Mouse (Mus musculus): ENCODE results near the gene Ubap2. TPM values are rescaled to one million over a fixed set of nuclear protein-coding genes. Genes with fewer than 3 reads are reported as not detected.

Ubap2 gene
- 100 to 1,000 TPM; 127 to 136 TPM for total RNA-seq (2021)
- long read RNA-seq, experiment 1, full-length matches to known transcripts, result 73 of 170 reads
- long read RNA-seq, experiment 1, partial matches to known transcripts, result 38 of 170 reads
- long read RNA-seq, experiment 1, other reads (novel, unspliced or antisense), result 59 of 170 reads
- long read RNA-seq, experiment 2, full-length matches to known transcripts, result 99 of 219 reads
- long read RNA-seq, experiment 2, partial matches to known transcripts, result 43 of 219 reads
- long read RNA-seq, experiment 2, other reads (novel, unspliced or antisense), result 77 of 219 reads

- DNase-seq (ENCODE audit: low spot score in 2 of 2), result peak; percentile 88 to 95
Measured at GRCm38 (mm10) chr4:41274980-41275850, at the start of gene Ubap2. Gene Ubap2, minus strand, starts transcription at chr4:41275144.

DNA sequence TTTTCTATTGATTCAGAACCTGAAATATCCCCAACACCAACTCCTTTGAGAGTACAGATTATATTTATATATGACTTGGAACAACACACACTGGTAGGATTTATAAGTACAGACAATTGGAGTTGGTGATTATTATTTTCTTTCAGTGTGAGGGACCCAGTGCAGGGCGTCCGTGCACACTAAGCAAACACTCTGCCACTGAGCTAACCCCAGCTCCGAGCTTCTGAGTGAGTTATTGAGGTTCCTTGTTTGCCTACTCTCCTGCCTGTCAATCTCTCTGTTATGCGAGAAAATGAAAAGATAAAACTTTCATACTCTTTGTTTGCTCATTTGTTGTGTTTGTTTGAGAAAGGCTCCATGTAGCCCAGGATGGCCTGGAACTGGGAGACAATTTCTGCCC lies 46.0 kb upstream of the Ubap2 start:
- DNase-seq (ENCODE audit: low spot score in 2 of 2), result no peak

DNA sequence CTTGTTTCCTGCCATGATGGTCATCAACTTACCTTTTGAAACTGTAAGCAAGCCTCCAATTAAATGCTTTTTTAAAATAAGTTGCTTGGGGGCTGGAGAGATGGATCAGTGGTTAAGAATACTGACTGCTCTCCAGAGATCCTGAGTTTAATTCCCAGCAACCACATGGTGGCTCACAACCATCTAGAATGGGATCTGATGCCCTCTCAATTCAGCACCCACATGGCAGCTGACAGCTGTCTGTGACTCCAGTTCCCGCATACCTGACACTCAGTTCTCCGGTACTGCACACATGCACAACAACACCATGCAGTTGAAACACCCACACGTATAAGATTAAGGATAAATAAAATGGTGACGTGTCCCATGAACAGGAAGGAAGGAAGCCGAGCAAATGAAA lies 43.3 kb upstream of the Ubap2 start:
- no peak for DNase-seq (ENCODE audit: low spot score in 2 of 2)

- no peak for DNase-seq (ENCODE audit: low spot score in 2 of 2)
Measured at GRCm38 (mm10) chr4:41315173-41315572, 40.2 kb upstream of the Ubap2 start.

DNA sequence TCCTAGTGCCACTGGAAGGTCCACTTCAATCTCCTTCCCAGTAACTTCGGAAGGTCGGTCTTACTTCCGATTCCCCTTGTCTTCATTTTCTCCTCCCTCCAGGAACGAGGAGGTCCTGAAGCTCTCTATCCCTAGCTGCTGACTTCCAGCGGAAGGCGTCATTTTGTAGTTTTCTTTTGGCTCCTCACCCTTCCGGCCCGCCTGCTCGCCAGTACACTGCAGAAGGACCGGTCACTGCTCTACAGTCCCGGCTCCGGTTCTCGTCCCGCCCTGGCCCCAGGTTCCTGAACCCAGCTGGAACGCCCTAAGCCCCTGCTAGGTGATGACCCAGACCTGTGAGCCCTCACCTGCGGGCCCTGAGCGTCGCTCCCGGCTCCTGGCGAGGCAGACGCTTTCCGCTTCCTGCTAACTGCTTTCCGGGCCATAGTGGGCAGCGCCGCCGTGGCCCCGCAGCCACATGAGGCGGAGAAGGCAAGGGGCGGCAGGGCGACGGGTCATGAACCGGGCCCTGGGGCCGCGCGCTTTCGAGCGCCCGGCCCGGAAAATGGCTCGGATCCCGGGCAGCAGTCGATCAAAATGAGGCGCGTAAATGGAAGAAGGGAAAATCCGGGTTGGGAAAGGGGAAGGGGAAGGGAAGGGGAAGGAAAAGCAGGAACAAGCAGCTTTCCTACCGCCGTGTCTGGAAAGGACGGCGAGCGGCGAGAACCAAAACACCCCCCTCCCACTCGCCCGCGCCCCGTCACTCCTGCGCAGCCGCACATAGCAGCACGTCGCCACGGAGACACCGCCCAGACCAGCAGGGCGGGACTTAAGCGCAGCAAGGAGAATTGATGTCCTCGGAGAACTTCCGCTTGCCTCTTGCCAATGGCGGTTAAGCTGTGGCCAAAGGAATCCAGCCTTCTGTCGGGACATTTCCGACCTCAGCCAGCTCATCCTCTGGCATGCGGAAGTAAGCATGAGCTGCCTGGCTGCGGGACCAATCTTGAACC lies 39.5 kb upstream of the Ubap2 start, which contains the start of gene Dcaf12:
TSS of gene Dcaf12 (minus strand) at position 749 of the 989 bp plus-strand sequence.
- peak; percentile 89 to 95 for DNase-seq (ENCODE audit: low spot score in 2 of 2)

GRCm38 (mm10) chr4:41313722-41314121 lies 38.8 kb upstream of the Ubap2 start:
- no peak for DNase-seq (ENCODE audit: low spot score in 2 of 2)

DNA sequence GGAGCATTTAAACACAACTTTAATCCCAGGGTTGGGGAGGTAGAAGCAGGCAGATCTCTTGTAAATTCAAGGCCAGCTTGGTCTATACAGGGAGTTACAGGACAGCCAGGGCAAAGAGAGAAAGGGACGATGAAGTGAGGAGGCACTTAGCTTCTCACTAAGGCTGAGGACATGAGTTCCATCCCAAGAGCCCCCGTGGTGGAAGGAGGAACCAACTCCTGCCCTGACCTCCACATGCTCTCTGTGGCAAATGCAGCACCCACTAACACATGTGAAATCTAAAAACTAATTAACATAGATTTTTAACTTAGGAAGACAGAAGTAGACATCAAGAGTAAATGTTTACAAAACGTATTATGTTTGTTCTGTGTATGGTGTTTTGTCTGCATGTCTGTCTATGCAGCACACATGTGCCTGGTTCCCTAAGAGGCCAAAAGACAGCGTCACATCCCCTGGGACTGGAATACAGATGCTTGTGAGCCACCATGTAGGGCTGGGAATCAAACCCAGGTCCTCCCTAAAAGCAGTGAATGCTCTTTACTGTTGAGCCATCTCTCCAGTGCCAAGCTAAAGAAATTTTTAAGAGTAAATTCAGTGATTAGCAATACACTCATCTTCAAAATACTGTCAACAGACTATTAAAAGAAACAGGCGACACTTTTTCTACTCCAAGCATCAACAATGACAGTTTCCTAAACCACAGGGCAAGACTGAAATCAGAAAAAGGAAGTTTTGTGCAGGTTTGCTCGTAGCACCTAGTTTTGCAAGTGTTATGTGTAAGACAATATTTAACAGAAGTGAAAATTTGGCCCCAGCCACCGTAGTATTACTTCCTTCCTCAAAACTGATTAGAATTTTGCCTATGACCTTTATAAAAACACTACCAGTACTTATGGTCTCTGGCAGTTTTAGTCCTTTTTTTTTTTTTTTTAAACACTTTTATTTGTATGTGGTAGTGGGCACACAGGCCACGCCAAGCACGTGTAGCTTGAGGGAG lies 35.9 kb upstream of the Ubap2 start:
- no peak for DNase-seq (ENCODE audit: low spot score in 2 of 2)

- no peak for DNase-seq (ENCODE audit: low spot score in 2 of 2)
Measured at GRCm38 (mm10) chr4:41307406-41307805, 32.5 kb upstream of the Ubap2 start.

DNA sequence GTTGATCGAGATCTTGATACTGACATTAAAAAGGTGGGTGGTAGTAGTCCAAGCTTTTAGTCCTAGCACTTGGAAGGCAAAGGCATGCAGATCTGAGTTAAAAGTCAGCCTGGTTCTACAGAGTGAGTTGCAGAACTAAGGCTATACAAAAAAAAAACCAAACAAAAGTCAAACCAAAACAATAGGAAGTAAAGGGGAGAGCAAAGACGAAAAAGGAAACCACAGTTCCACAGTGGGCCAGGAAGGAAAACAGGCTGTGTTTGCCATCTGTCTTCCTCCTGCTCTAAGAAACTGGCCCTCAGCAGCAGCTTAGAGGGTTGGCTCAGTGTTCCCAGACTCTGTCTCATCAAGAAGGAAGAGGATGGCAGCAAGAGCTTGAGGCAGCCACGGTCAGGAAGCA lies 29.4 kb upstream of the Ubap2 start:
- DNase-seq (ENCODE audit: low spot score in 2 of 2), result no peak

- DNase-seq (ENCODE audit: low spot score in 2 of 2), result no peak
Measured at GRCm38 (mm10) chr4:41303671-41304070, 28.7 kb upstream of the Ubap2 start.

GRCm38 (mm10) chr4:41298976-41299375 lies 24.0 kb upstream of the Ubap2 start:
- DNase-seq (ENCODE audit: low spot score in 2 of 2), result no peak

DNA sequence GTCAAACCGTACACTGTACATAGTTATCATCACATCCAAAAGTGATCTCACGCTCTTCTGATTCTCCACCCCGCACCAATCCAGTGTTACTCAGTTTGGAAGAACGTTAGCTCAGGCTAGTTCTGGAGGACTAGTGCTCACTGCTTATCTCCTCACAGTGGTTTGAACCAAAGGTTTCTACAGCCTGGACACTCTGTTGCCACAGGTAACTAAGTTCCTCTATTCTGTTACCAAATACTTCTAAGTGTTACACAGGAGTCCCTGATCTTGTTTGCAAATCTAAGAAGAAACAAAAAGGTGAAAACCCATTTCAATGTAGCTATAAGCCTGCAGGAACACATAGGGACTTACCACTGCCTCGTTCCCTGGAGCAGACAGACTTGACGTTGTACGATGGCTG lies 21.0 kb upstream of the Ubap2 start:
- DNase-seq (ENCODE audit: low spot score in 2 of 2), result no peak

DNA sequence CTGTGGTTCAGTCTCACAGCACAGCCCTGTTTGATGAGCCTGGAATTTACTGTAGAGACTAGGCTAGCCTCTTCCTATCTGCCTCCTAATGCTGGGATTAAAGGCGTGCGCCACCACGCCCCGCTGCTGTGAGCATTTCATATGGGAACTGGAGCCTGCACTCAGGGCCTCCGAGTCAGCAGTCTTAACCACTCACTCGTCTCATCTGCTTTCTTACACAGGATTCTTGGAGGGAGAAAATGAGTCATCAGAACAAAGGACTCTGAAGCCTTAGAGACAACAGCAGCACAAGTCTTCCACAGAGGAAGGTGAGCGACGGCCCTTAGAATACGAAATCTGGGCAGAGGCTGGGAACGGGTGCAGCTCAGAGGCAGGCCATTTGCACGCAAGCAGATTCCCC lies 20.6 kb upstream of the Ubap2 start:
- no peak for DNase-seq (ENCODE audit: low spot score in 2 of 2)

DNA sequence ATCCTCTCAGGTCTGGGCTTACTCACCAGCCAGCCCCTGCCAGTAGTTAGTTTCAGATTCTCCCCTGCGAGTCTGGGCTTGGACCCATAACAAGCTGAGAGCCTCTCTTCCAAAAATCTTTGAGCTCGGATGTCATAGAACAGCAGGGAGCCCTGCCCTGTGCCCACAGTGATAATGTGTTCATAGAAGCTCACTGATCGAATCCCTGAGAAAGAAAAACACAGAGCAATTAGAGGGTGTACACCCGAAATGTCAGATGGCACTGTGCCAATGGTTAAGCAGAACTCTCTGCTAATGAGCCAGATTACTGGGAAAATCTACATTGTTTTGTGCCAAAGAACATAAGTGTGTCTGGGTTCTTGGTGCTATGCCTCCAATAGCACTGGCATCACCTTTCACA lies 19.0 kb upstream of the Ubap2 start:
- no peak for DNase-seq (ENCODE audit: low spot score in 2 of 2)

GRCm38 (mm10) chr4:41289802-41290201 lies 14.9 kb upstream of the Ubap2 start:
- DNase-seq (ENCODE audit: low spot score in 2 of 2), result peak in 1 of 2 experiments; percentile 20

DNA sequence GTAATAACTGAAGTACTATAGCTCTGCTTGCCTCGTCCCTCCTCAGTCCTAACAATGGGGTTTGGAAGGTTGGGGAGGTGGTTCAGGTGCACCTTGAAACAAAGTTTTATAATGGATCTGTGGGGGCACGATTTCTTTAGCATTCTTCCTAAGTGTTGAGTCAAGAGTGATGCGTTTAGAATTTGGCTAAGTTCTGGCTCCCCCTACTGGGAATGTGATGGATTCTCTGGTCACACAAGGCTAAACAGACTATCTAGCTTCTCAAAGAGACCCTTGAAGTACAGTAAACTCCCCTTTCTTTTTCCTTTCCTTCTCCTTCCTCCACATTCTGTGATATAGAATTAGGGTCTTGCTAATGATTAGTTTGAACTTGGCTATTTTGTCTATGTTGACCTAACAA lies 11.5 kb upstream of the Ubap2 start:
- peak in 1 of 2 experiments; percentile 18 for DNase-seq (ENCODE audit: low spot score in 2 of 2)

DNA sequence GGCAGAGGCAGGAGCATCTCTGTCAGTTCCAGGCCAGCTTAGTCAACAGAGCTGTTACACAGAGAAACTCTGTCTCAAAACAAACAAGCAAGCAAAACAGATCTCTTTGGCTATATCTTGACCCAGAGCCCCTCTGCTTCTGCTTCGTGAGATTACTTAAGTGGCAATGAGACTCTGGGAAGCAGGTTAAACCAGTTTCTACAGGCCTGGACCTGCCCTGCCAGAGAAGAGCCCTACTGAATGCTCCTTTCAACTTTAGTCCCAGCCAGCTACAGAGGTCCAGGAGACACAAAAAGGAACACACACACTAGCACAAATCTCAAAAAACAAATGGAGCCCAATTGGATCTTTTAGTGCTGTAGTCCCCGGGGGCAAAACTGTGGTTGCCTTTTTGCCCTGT lies 9.1 kb upstream of the Ubap2 start:
- no peak for DNase-seq (ENCODE audit: low spot score in 2 of 2)

DNA sequence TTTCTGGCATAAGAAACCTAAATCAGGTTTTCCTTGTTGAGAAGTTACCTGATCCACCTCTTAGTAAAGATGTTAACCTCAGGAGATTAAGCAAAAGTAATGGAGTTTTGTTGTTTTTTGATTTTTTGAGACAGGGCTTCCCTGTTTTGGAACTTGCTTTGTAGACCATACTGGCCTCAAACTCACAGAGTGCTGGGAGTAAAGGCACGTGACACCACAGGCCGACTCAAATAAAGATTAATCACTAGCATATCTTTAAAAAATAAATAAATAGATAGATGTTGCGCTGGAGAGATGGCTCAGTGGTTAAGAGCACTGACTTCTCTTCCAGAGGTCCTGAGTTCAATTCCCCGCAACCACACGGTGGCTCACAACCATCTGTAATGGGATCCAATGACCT lies 983 bp upstream of the Ubap2 start:
- no peak for DNase-seq (ENCODE audit: low spot score in 2 of 2)

GRCm38 (mm10) chr4:41274377-41274979 lies 466 bp downstream of the Ubap2 start:
- DNase-seq (ENCODE audit: low spot score in 2 of 2), result peak in 1 of 2 experiments; percentile 23
